Comparison of ENCODE assay signal across 22 mouse cellular contexts in the genomic region with DNA sequence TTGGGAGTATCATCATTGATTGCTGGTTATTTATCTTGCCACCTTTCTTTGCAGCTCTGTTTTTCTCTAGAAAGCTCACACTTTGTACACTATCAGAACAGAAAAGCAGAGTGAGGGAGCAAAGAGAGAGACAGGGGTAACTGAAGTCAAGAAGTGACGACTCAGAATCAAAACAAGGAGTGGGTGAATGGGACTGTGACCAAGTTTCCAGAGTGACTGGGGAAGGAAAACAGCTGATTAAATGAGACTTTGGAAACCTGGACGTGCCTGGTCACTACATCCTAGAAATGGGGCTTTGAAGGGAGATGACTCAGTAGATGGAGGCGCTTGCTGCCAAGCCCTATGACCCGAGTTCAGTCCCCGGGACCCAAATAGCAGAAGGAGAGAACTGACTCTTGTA.
"Had no signal": no experiment of that assay in that cellular context is flagged by ENCODE, and none has a peak within 500 bp of the region (broad histone marks: within the 10 kb centered on the region; RNA-seq: fewer than 3 reads in every experiment).

No protein-coding gene starts in this region.

- H3K9ac ChIP-seq: kidney, embryonic 15.5 days; limb, embryonic 12.5 days; limb, embryonic 15.5 days; liver, embryonic 14.5 days; liver, postnatal 0 days; lung, embryonic 15.5 days; neural tube, embryonic 12.5 days; neural tube, embryonic 15.5 days; stomach, embryonic 15.5 days had no signal

- H3K4me2 ChIP-seq: kidney, embryonic 15.5 days; limb, embryonic 12.5 days; limb, embryonic 15.5 days; liver, embryonic 11.5 days; lung, embryonic 15.5 days; neural tube, embryonic 12.5 days; neural tube, embryonic 15.5 days; stomach, embryonic 15.5 days had no signal

- H3K9me3 ChIP-seq: lung, embryonic 15.5 days; stomach, embryonic 15.5 days had no signal

- H3K4me3 ChIP-seq: kidney, embryonic 15.5 days; limb, embryonic 12.5 days; limb, embryonic 15.5 days; lung, embryonic 15.5 days; megakaryocyte, embryonic 14.5 days; midbrain, embryonic 10.5 days; neural tube, embryonic 12.5 days; neural tube, embryonic 15.5 days; stomach, embryonic 15.5 days had no signal

- H3K27ac ChIP-seq: kidney, embryonic 15.5 days; limb, embryonic 15.5 days; liver, embryonic 14.5 days; lung, embryonic 15.5 days; midbrain, embryonic 10.5 days; neural tube, embryonic 12.5 days; neural tube, embryonic 15.5 days; stomach, embryonic 15.5 days had no signal

- H3K27me3 ChIP-seq: kidney, embryonic 15.5 days; limb, embryonic 12.5 days; lung, embryonic 15.5 days; neural tube, embryonic 12.5 days; neural tube, embryonic 15.5 days; stomach, embryonic 15.5 days had no signal

- ATAC-seq: liver, postnatal 0 days had no signal

- H3K36me3 ChIP-seq: limb, embryonic 12.5 days; limb, embryonic 15.5 days; lung, embryonic 15.5 days; midbrain, embryonic 10.5 days; neural tube, embryonic 12.5 days; neural tube, embryonic 15.5 days; stomach, embryonic 15.5 days had no signal

- DNase-seq: kidney, adult 11 months; kidney, adult 8-10 months; kidney, postnatal 10 days; kidney, postnatal 36 days; left cerebral cortex, postnatal 4 days; liver, postnatal 0 days; midbrain, embryonic 14.5 days; right cerebral cortex, adult 18-20 months; right cerebral cortex, postnatal 14 days; right cerebral cortex, postnatal 4 days; thymus, postnatal 25 days had no signal

- H3K4me1 ChIP-seq: neural tube, embryonic 12.5 days; stomach, embryonic 15.5 days had no signal
